Mouse (Mus musculus): ENCODE data around the gene Pkig. TPM values are rescaled to one million over a fixed set of nuclear protein-coding genes. Genes with fewer than 3 reads are reported as not detected.
"Not testable (repeated sequence)": the region's sequence is repeated elsewhere in the genome, so short reads cannot be mapped to it uniquely, and the experiment has no call there.

Gene Pkig
- 10 to 100 TPM; 86.5 to 94.6 TPM for total RNA-seq (2021)

- DNase-seq (ENCODE audit: extremely low spot score in 1 of 2, low spot score in 1 of 2), result peak; percentile 78 to 79
Measured at GRCm38 (mm10) chr2:163657975-163658886, at the start of gene Pkig. TSS of gene Pkig (plus strand) at chr2:163658386.

GRCm38 (mm10) chr2:163609281-163609975 is 48.8 kb upstream of the Pkig start:
- no peak for DNase-seq (ENCODE audit: extremely low spot score in 1 of 2, low spot score in 1 of 2)

GRCm38 (mm10) chr2:163611176-163611575 is 47.0 kb upstream of the Pkig start:
- no peak for DNase-seq (ENCODE audit: extremely low spot score in 1 of 2, low spot score in 1 of 2)

GRCm38 (mm10) chr2:163613206-163613605 is 45.0 kb upstream of the Pkig start:
- no peak for DNase-seq (ENCODE audit: extremely low spot score in 1 of 2, low spot score in 1 of 2)

GRCm38 (mm10) chr2:163613990-163614389 is 44.2 kb upstream of the Pkig start:
- no peak for DNase-seq (ENCODE audit: extremely low spot score in 1 of 2, low spot score in 1 of 2)

- no peak for DNase-seq (ENCODE audit: extremely low spot score in 1 of 2, low spot score in 1 of 2)
Measured at GRCm38 (mm10) chr2:163615401-163615800, 42.8 kb upstream of the Pkig start.

GRCm38 (mm10) chr2:163615906-163616651 is 42.1 kb upstream of the Pkig start:
- no peak for DNase-seq (ENCODE audit: extremely low spot score in 1 of 2, low spot score in 1 of 2)

GRCm38 (mm10) chr2:163616652-163617227 is 41.4 kb upstream of the Pkig start:
- DNase-seq (ENCODE audit: extremely low spot score in 1 of 2, low spot score in 1 of 2), result no peak

- DNase-seq (ENCODE audit: extremely low spot score in 1 of 2, low spot score in 1 of 2), result no peak
Measured at GRCm38 (mm10) chr2:163617232-163617863, 40.8 kb upstream of the Pkig start.

GRCm38 (mm10) chr2:163617874-163618273 is 40.3 kb upstream of the Pkig start:
- DNase-seq (ENCODE audit: extremely low spot score in 1 of 2, low spot score in 1 of 2), result no peak

- DNase-seq (ENCODE audit: extremely low spot score in 1 of 2, low spot score in 1 of 2), result no peak
Measured at GRCm38 (mm10) chr2:163620451-163620850, 37.7 kb upstream of the Pkig start.

- not testable (repeated sequence) for DNase-seq (ENCODE audit: extremely low spot score in 1 of 2, low spot score in 1 of 2)
Measured at GRCm38 (mm10) chr2:163621401-163621800, 36.8 kb upstream of the Pkig start.

- DNase-seq (ENCODE audit: extremely low spot score in 1 of 2, low spot score in 1 of 2), result no peak
Measured at GRCm38 (mm10) chr2:163631223-163631622, 27.0 kb upstream of the Pkig start.

GRCm38 (mm10) chr2:163631715-163632114 is 26.5 kb upstream of the Pkig start:
- DNase-seq (ENCODE audit: extremely low spot score in 1 of 2, low spot score in 1 of 2), result no peak

- no peak for DNase-seq (ENCODE audit: extremely low spot score in 1 of 2, low spot score in 1 of 2)
Measured at GRCm38 (mm10) chr2:163634211-163634610, 24.0 kb upstream of the Pkig start.

GRCm38 (mm10) chr2:163636057-163636456 is 22.1 kb upstream of the Pkig start:
- DNase-seq (ENCODE audit: extremely low spot score in 1 of 2, low spot score in 1 of 2), result no peak

- DNase-seq (ENCODE audit: extremely low spot score in 1 of 2, low spot score in 1 of 2), result no peak
Measured at GRCm38 (mm10) chr2:163637655-163638266, 20.4 kb upstream of the Pkig start.

GRCm38 (mm10) chr2:163640493-163640892 is 17.7 kb upstream of the Pkig start:
- no peak for DNase-seq (ENCODE audit: extremely low spot score in 1 of 2, low spot score in 1 of 2)

GRCm38 (mm10) chr2:163641681-163642080 is 16.5 kb upstream of the Pkig start:
- no peak for DNase-seq (ENCODE audit: extremely low spot score in 1 of 2, low spot score in 1 of 2)

Measured in layer of hippocampus, postnatal 25 days (tissue).